Mouse (Mus musculus): ENCODE measurements around the gene Fbxo7.

Gene Fbxo7

DNA sequence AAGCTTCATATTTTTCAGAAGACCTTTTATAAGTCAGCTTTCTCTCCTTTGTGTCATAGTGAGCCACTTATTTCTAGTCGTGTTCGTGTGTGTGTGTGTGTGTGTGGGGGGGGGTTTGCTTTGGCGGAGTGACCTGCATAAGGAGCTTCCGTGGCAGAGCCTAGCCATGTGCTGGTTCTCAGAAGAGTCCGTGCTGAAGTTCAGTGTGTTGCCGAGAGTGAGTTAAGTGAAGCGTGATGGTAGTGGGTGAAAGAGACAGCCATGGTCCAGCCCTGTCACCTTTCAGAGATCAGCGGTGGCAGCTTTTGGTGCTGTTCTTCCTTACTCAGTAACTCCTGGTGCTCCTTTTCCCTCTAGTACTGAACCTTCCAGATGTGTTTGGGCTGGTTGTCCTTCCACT lies 22.3 kb downstream of the Fbxo7 start:
- no peak for DNase-seq

- DNase-seq: no peak
Measured at GRCm38 (mm10) chr10:86046371-86046770, 24.6 kb downstream of the Fbxo7 start.

DNA sequence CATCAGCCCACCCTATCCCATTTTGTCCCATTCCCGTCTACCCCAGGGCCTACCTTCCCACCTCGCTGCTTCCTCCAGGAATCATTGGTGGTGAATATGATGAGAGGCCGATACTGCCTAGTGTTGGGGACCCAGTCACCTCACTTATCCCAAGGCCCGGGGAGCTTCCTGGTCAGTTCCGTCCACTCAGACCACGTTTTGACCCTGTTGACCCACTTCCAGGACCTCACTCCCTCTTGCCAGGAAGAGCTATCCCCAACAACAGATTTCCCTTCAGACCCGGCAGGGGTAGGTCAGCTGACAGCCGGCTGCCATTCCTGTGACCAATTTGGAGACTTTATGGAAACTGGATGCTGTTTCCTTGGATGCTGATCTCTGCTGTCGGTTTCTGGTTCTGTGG lies 26.0 kb downstream of the Fbxo7 start:
- no peak for DNase-seq

DNA sequence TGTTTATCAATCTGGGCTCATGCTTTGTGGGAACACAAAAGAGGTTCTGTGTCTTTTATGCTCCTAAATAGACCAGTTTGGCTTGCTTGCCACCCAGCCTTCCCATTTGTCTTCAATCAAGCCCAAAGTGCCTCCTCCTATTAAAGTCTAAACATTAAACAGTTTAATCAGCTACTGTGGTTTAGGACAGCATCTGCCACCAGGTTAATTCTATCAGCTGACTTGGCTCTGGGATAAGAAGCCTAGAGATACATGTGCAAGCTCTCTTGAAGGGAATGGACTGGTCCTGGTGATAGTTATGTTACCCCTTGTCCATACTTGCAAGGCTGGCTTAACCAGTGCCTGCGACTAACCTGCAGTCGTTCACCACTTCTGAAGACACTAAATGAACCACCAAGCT lies 28.8 kb downstream of the Fbxo7 start:
- DNase-seq: no peak

DNA sequence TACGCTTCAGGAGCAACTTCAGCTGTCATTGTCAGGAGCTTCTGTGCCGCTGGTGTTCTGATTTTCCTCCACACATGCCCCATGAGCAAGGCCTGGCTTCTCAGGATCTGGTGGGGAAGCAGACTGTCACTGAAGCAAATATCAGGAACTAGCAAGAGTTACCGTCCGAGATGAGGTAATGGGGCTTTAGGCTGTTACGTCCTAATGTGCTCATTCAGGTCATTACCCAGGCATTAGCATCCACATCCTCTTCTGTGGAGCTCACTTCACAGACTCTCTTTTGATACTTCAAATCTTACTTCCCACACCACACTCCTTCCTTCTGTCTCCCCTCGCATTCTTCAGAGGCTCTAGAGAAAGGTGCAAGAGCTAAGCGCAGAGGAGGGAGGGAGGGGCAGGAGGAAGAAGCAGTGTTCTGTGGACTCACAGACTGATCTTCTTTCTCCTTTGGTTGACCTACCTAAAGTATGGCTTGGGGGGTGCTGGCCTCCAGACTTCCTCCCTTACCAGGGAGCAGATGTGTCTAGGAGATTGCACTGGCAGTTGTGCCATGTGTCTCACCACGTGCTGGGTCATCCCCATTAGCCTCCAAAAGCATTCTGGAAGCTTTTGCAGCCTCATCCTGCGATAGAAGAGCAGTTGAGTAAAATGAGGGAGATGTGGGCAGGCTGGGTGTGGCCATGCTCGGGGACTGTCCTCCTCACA lies 31.2 kb downstream of the Fbxo7 start:
- no peak for DNase-seq

DNA sequence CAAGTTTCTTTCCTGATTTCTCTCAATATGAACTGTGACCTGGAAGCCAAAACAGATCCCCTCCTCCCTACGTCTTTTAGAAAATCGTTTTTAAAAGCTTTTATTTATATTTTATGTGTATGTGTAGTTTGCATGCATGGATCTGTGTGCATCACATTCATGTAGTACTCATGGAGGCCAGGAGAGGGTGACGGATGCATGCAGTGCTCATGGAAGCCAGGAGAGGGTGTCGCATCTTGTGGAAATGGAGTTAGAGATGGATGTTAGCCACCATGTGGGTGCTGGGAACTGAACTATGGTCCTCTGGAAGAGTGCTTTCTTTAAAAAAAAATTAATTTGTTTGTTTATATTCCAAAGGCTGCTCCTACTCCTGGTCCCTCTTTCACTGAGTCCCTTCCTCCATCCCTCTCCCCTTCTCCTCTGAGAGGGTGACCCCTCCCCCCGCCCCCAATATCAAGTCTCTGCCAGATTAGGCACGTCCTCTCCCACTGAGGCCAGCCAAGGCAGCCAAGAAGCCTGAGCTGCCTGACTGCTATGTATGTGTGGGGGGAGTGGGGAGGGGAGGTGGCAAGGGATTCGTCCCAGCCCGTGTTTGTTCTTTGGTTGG lies 34.6 kb downstream of the Fbxo7 start:
- no peak for DNase-seq

DNA sequence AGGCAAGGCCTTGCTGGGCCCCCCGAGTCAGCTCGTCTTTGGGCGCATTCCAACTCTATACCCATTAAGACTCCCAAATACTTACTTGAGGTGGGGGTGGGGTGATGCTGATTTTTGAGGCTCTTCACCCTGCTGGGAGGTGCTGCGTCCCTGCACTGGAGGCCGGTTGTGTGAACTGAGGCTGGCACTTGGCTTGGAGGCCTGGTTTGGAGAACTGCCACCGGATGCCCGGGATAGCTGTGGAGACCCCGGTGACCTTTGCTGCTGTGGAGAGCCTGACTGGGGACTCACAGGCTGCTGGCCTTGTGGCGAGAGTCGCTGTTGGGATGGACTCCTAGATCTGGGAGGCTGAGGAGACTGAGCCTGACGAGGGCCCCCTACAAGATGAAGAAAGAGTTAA lies 35.5 kb downstream of the Fbxo7 start:
- no peak for DNase-seq

DNA sequence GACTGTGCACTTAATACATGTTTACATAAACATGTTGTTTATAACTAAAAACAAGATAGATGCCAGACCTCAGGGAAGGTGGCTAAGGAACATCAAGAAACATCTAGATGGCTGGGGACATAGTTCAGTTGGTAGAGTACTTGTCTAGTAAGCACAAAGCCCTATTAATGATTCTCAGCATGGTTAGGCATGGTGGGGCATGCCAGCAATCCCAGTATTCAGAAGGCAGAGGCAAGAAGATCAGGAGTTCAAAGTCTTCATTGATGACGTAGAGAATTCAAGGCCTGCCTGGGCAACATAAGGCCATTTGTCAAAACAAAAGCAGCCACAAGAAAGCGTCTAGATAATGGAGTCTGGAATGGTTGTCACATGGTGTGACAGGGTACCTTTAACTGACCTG lies 35.9 kb downstream of the Fbxo7 start:
- DNase-seq: no peak

- DNase-seq: no peak
Measured at GRCm38 (mm10) chr10:86060267-86060666, 38.5 kb downstream of the Fbxo7 start.

DNA sequence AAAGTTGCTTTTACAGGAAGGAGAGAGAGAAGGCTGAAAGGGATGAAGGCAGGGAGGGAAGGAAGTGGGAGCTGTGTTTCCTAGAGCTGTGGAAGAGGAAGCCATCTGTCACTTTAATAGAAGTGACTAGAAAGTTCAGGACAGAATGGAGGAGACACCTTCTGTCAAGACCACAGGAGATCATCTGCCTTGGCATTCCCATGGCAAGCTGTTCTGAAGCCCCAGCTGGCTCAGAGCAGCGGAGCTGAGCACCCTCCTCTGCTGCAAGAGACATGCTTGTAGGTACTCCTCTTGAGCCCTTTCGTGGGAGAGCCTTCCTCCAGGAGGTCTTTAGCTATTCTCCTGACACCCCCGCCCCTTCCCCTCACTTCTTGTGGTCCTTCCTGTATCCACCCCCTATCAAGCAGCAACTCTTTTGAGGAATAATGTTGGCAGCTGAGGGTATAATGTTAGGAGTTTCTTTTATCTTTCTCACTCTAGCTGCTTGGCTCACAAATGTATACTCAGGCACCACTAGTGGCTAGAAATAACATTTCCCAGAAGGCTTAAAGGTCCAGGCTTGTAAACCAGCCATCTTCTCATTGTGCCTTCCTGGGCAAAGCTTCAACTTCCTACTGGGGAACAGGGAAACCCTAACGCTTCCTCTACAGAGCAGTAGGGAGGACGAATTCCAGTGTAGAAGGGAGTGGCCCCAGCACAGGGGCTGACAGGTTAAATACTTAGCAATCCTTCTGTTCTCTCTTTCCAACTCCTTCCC lies 40.7 kb downstream of the Fbxo7 start:
- DNase-seq: no peak

GRCm38 (mm10) chr10:86063018-86063384 lies 41.2 kb downstream of the Fbxo7 start:
- DNase-seq: no peak

DNA sequence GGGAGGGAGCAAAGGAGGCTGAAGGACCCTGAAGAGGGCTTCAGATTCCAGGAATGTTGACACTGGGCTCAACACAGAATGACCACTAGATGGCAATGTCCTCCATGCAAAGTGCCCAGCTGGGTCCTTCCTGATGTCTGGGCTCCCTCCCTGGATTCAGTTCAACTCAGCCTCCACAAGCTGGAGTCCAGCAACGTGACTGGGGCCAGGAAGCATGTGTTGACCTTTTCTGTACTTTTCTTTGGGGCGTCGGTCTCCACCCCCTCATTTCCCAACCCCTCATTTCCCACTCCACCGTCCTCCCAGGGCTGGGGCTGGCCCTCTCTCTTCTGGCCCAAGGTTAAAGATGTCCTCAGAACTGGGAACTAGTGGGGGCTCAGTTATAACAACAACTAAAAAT lies 43.2 kb downstream of the Fbxo7 start:
- DNase-seq: peak; percentile 90 to 94

DNA sequence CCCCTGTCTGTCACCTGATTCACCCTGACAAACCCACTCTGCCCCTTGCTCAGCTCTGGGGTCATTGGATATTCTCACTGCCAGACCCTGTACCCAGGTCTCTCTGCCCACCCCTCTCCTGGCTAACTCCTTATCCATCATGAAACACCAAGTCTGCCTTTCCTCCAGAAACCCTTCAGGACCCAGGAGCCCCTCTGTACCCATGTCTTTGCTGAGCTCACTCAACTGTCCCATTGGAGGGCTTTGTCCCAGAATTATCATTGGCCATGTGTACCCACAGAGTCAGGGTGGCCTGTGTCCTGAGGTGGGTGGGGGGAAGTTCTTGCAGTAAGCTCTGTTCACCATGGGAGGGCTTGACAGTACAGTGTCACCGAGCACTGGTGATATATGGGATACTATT lies 43.9 kb downstream of the Fbxo7 start:
- DNase-seq: no peak

DNA sequence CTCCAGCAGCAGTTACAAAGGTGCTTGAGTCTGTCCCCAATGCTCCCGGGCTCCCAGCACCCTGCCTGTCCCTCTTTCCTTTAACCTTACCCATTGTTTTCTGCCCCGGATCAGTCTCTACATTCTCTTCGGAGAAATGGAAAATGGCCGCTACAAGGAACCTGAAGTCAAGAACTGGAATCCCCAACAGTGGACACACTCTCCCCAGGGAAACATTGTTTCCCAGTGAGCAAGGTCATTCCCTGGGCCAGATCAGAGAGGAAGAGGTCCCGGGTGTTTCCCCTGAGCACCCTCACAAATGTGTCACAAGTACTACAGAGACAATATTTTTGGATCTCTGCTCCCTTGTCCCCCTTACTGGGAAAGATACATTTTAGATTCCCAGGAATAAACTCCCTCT lies 44.9 kb downstream of the Fbxo7 start:
- no peak for DNase-seq

DNA sequence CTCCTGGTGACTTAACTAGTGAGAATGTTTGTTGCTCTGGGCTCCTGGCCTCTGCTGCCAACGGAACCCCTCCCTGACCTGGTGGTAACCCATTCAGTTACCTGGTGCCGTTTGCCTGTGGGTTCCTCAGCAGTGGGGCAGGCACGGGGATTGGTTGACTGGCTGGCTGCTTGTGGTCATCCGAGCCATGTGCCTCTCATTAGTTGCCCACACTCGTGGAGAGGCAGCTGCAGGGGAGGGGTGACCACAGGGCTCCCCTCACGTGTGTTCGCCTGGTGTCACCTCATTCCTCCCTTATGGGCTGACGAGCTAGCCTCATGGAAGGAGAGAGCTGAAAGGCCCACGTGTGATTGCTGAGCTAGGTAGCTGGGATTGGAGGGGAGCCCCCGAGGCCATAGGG lies 46.1 kb downstream of the Fbxo7 start:
- DNase-seq: peak; percentile 30 to 47

GRCm38 (mm10) chr10:86069341-86069740 lies 47.6 kb downstream of the Fbxo7 start:
- no peak for DNase-seq

DNA sequence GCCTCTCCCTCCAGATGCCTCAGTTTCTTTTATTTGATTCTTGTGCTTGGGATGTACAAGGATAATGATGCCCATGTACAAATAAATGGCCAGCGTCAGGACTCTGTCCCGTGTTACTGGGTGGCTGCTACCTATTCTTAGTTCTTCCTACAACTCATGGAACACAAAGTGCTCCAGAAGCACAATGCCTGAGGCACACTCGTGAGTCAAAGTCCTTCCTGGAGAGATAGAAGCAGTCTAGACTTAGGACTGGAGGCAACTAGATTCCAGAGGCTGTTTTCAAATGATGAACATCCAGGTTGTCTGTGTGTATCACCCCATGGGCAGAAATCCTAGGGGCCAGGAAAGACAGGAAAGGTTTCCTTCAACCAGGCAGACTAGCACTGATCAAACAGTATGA lies 49.0 kb downstream of the Fbxo7 start:
- DNase-seq: no peak

DNA sequence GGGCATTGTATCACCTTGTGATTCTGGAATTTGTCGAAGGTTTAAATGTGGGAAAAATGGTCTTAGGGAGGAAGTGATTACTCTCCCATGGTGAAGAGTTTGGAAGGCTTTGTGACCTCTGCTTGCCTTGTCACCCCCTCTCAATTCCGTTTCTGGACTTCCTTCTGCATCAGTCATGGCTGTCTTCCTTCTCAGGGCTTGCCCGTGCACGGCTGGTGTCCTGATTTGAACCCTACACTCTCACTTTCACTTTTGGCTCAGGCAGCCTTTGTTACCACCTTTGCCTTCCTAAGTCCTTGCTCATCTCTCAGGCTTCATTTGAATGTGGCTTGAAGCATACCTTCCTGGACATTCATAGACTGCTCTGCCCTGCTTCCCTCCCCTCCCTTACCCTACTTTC lies 52.4 kb downstream of the Fbxo7 start:
- no peak for DNase-seq

DNA sequence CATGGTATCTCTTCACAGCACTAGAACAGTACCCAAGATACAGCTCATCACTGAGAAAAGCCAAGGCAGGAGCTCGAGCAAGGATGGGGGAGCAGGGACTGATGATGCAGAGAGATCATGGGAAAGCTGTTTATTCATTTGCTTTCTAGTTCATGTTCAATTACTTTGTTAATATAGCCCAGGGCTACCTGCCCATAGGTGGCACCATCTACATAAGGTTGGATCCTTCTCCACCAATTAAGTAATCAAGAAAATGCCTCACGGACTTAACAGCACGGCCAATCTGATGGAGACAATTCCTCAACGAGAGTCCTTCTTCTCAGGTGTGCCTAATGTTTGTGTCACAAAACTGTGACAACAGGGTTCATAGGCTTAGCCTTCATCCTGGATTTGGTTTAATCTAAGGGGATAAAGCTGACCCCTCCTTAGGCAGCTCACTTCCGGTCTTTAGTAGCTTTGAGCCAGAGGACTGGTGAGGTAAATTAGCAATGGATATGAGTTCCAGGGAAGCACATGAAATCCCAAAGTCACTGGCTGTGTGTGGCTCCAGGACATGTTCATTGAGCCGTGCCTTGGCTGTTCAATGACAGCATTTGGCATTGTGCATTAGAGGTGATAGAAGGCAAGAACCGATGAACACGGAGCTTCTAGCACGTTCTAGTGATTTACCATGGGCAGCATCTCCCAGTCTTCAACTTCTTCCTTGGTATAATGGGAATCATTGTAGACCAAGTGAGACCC lies 53.4 kb downstream of the Fbxo7 start:
- DNase-seq: peak in 1 of 2 experiments; percentile 48

DNA sequence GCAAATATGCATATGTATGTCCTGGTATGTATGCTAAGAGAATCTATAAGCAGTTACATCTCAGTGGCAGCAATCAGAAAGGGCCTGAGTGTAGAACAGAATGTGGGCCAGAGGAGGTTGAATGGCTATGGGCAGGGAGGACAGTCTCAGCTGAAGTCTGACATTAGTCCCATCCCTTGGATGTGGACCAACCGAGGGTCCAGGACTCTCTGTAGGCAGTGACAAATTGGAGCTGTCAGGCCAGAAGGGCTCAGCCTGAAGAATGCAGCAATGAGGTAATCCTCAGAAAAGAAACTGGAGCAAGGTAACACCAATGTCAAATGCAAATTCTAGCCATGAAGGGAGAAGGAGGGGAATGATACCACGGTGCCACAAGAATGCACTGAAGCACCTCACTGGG lies 55.5 kb downstream of the Fbxo7 start:
- DNase-seq: no peak

DNA sequence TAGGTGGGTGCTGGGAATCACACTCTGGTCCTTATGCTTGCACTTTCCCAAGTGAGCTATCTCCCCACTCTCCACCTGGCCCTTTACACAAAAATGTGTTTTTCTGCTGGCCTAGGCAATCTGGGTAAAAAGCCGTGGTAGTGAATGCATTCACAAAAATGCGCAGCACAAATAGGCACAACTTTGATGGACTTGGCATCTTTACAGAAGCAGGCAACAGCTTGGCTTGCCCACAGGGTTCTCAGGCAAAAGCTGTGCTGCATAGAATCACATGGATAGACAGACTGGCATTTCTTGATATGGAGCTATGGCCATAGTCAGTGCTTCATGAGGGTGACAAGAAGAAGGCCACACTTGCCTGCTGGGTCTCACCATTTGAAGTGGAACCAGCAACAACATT lies 57.0 kb downstream of the Fbxo7 start:
- DNase-seq: no peak

DNA sequence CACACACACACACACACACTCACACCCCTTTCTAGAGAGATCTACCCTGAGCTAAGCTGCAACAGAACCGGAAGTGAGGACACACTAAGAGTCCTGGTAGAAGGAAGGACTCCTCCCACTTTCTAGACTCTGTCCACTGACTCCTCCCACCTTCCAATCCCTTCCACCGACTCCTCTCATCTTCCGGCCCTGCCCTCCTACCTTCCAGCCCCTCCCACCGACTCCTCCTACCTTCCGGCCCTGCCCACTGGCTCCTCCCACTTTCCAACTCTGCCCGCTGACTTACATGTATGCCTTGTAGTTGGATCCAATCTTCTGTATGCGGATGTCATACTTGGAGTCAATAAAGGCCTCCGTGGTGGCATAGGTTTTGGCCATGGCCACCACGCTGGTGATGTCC lies 58.1 kb downstream of the Fbxo7 start:
- DNase-seq: no peak

DNA sequence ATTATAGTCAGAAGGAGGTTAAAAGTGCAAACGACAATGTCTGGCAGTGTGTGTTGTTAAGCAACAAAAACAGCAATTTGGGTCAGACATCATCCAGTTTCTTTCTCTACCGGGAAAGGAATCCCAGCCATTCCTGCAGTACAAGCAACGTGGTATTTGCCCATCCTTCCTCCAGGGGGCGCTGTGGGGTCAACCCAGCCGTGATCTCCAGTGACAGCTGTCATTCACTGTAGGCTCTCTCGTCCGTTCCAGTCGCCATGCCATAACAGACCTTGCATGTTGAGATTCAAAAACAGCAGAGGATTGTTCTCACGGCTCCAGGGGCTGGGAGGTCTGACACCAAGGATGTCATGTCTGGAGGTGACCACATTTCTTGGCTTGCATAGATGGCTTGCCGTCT lies 70.1 kb downstream of the Fbxo7 start:
- peak; percentile 26 to 59 for DNase-seq

Data from lung, adult 18-20 months (tissue).